Mouse (Mus musculus): ENCODE measurements around the gene Serinc5. TPM values are rescaled to one million over a fixed set of nuclear protein-coding genes. Genes with fewer than 3 reads are reported as not detected.
"Not testable (repeated sequence)": the region's sequence is repeated elsewhere in the genome, so short reads cannot be mapped to it uniquely, and the experiment has no call there.

Serinc5 gene
- polyA plus RNA-seq, 1 experiment from 2014 or later, result 12.2 TPM

DNA sequence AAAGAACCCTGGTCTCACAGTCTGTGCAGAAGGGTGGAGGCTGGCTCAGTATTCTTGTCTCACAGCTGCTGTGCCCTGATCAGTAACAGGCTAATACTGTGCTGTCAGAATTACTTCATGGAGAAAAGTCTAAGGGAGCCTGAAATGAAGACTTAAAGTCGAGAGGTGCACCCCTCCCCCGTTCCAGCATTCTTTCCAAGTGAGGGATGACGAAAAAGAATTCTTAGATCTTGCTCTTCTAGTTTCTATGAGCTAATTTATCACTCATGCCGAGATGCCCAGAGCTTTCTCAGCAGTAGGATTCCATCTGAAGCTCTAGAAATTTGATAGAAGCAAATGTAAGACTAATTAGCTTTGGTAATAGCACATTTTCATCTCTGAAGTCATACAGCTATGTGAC, 66.8 kb downstream of the Serinc5 start:
- H3K9ac ChIP-seq (replicated peaks), result no peak overlapping the region
- H3K4me1 ChIP-seq (ENCODE audit: insufficient read depth), result peaks cover 27% of the 10 kb centered on the region
- 85% methylated on average over 4 of the region's 4 CpGs for WGBS (ENCODE audit: insufficient replicate concordance)
- no peak overlapping the region for H3K4me3 ChIP-seq (ENCODE audit: low read depth, low read length)
- TF ChIP-seq EP300 (IDR thresholded peaks at IDR 0.05; ENCODE audit: low read depth), result no peak
- no peak for TF ChIP-seq CTCF (IDR thresholded peaks at IDR 0.05; ENCODE audit: low read depth)
- no peaks in the 10 kb centered on the region for H3K9me3 ChIP-seq (ENCODE audit: low read length)
- DNase-seq (no peak), ATAC-seq (no peak)
- no peak overlapping the region for H3K4me2 ChIP-seq (ENCODE audit: low read depth, low read length)
- H3K27me3 ChIP-seq (ENCODE audit: insufficient read depth, low read length), result no peaks in the 10 kb centered on the region
- H3K36me3 ChIP-seq (replicated peaks; ENCODE audit: insufficient read depth, low read length), result peaks cover under 1% of the 10 kb centered on the region; the same call in 1 of the 2 replicates
- H3K27ac ChIP-seq (ENCODE audit: low read depth), result no peak overlapping the region

GRCm38 (mm10) chr13:92679661-92680060, 68.8 kb downstream of the Serinc5 start:
- H3K36me3 ChIP-seq (replicated peaks; ENCODE audit: insufficient read depth, low read length), result peaks cover 13% of the 10 kb centered on the region
- 77% methylated on average over 7 of the region's 7 CpGs for WGBS (ENCODE audit: insufficient replicate concordance)
- no peaks in the 10 kb centered on the region for H3K9me3 ChIP-seq (ENCODE audit: low read length)
- ATAC-seq (peak; percentile 51; the same call in 1 of the 2 replicates), DNase-seq (no peak)
- TF ChIP-seq CTCF (IDR thresholded peaks at IDR 0.05; ENCODE audit: low read depth) (no peak), EP300 (IDR thresholded peaks at IDR 0.05; ENCODE audit: low read depth) (no peak)
- peaks cover 27% of the 10 kb centered on the region for H3K4me1 ChIP-seq (ENCODE audit: insufficient read depth)
- no peak overlapping the region for H3K4me3 ChIP-seq (ENCODE audit: low read depth, low read length)
- H3K4me2 ChIP-seq (ENCODE audit: low read depth, low read length), result no peak overlapping the region
- H3K27me3 ChIP-seq (ENCODE audit: insufficient read depth, low read length), result no peaks in the 10 kb centered on the region
- H3K27ac ChIP-seq (ENCODE audit: low read depth), result no peak overlapping the region
- no peak overlapping the region for H3K9ac ChIP-seq (replicated peaks)

DNA sequence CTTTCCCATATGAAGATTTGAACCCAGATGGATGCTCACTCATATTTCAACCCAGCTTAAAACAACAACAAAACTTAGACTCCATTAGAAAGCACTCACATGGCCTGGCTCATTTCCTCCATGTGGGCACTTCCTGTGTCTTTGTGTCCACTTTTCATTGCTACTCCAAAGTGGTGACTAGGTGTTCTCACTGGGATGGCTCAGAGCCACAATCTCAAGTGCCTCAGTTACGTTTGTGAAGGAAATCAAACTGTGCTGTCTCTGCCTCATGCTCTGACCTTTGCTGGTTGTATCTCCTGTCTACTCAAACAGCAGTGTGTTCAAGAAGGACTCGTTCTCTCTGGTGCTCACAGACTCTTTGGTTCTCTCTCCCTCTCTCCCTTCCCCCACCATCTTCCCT, 70.7 kb downstream of the Serinc5 start:
- no peak overlapping the region for H3K4me3 ChIP-seq (ENCODE audit: low read depth, low read length)
- no peak for TF ChIP-seq CTCF (IDR thresholded peaks at IDR 0.05; ENCODE audit: low read depth)
- TF ChIP-seq EP300 (IDR thresholded peaks at IDR 0.05; ENCODE audit: low read depth), result no peak
- ATAC-seq (no peak), DNase-seq (no peak)
- 75% methylated on average over 2 of the region's 2 CpGs for WGBS (ENCODE audit: insufficient replicate concordance)
- H3K9ac ChIP-seq (replicated peaks), result no peak overlapping the region
- no peaks in the 10 kb centered on the region for H3K27me3 ChIP-seq (ENCODE audit: insufficient read depth, low read length)
- H3K9me3 ChIP-seq (ENCODE audit: low read length), result no peaks in the 10 kb centered on the region
- peaks cover 20% of the 10 kb centered on the region for H3K36me3 ChIP-seq (replicated peaks; ENCODE audit: insufficient read depth, low read length)
- H3K27ac ChIP-seq (ENCODE audit: low read depth), result no peak overlapping the region
- H3K4me1 ChIP-seq (ENCODE audit: insufficient read depth), result peaks cover 21% of the 10 kb centered on the region
- no peak overlapping the region for H3K4me2 ChIP-seq (ENCODE audit: low read depth, low read length)

GRCm38 (mm10) chr13:92682833-92683232, 71.9 kb downstream of the Serinc5 start:
- no peak for ATAC-seq
- Histone ChIP-seq H3K27ac (ENCODE audit: low read depth) (no peak overlapping the region), H3K4me3 (ENCODE audit: low read depth, low read length) (no peak overlapping the region), H3K4me2 (ENCODE audit: low read depth, low read length) (no peak overlapping the region), H3K9me3 (ENCODE audit: low read length) (no peaks in the 10 kb centered on the region), H3K27me3 (ENCODE audit: insufficient read depth, low read length) (no peaks in the 10 kb centered on the region), H3K36me3 (replicated peaks; ENCODE audit: insufficient read depth, low read length) (peaks cover 24% of the 10 kb centered on the region), H3K4me1 (ENCODE audit: insufficient read depth) (peaks cover 21% of the 10 kb centered on the region), H3K9ac (replicated peaks) (no peak overlapping the region)
- 80% methylated on average over 6 of the region's 6 CpGs for WGBS (ENCODE audit: insufficient replicate concordance)
- DNase-seq, result no peak
- TF ChIP-seq CTCF (IDR thresholded peaks at IDR 0.05; ENCODE audit: low read depth) (no peak), EP300 (IDR thresholded peaks at IDR 0.05; ENCODE audit: low read depth) (no peak)

DNA sequence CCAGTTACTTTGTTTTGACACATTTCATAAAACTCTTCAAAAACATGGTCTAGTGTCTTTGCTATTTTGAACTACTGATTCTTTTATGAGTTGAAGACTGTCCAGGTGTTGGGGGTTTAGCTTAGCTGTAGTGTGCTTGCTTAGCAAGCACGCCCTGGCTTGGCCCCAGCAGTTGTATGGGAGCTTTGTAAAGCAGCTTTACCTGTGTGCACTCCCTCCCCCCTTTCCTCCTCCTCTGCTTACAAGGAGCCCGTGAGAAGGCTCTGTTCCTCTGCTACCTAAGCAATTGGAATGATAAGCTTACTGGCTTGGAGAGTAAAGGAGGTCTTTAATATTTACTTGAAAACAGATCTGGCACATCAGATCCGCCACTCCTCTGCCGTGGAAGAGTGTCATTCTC, 72.6 kb downstream of the Serinc5 start:
- H3K4me2 ChIP-seq (ENCODE audit: low read depth, low read length), result no peak overlapping the region
- H3K27me3 ChIP-seq (ENCODE audit: insufficient read depth, low read length), result no peaks in the 10 kb centered on the region
- no peaks in the 10 kb centered on the region for H3K9me3 ChIP-seq (ENCODE audit: low read length)
- WGBS (ENCODE audit: insufficient replicate concordance), result 76% methylated on average over 4 of the region's 4 CpGs
- peaks cover 29% of the 10 kb centered on the region for H3K36me3 ChIP-seq (replicated peaks; ENCODE audit: insufficient read depth, low read length)
- ATAC-seq, result no peak
- no peak for DNase-seq
- H3K9ac ChIP-seq (replicated peaks), result no peak overlapping the region
- TF ChIP-seq EP300 (IDR thresholded peaks at IDR 0.05; ENCODE audit: low read depth) (no peak), CTCF (IDR thresholded peaks at IDR 0.05; ENCODE audit: low read depth) (no peak)
- no peak overlapping the region for H3K4me3 ChIP-seq (ENCODE audit: low read depth, low read length)
- no peak overlapping the region for H3K27ac ChIP-seq (ENCODE audit: low read depth)
- peaks cover 19% of the 10 kb centered on the region for H3K4me1 ChIP-seq (ENCODE audit: insufficient read depth)

- Histone ChIP-seq H3K4me1 (ENCODE audit: insufficient read depth) (peaks cover 11% of the 10 kb centered on the region), H3K27me3 (ENCODE audit: insufficient read depth, low read length) (no peaks in the 10 kb centered on the region), H3K36me3 (replicated peaks; ENCODE audit: insufficient read depth, low read length) (peaks cover 36% of the 10 kb centered on the region), H3K4me3 (ENCODE audit: low read depth, low read length) (no peak overlapping the region), H3K27ac (ENCODE audit: low read depth) (no peak overlapping the region), H3K9me3 (ENCODE audit: low read length) (no peaks in the 10 kb centered on the region), H3K4me2 (ENCODE audit: low read depth, low read length) (no peak overlapping the region), H3K9ac (replicated peaks) (no peak overlapping the region)
- 89% methylated on average over 4 of the region's 4 CpGs for WGBS (ENCODE audit: insufficient replicate concordance)
- DNase-seq, result no peak
- no peak for ATAC-seq
- TF ChIP-seq EP300 (IDR thresholded peaks at IDR 0.05; ENCODE audit: low read depth), result no peak
- TF ChIP-seq CTCF (IDR thresholded peaks at IDR 0.05; ENCODE audit: low read depth), result no peak
Measured at GRCm38 (mm10) chr13:92684310-92684709, 73.4 kb downstream of the Serinc5 start.

DNA sequence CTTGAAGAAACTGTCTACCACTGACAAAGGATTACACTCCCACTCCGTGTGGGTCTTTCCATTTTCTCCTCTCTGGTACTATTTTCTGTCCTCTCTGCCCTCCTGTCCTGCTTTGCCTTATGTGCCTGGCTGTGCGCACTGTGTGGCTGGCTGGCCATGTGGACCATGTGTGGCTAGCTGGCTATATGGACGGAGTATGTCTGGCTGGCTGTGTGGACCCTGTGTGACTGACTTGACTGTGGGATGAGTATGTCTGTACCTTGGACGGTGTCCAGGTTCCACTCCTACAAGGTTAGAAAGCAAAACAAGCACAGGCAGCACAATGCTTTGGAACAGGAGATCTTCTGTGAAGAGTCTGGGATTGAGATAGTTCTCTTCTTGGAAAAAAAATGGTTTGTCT, 74.4 kb downstream of the Serinc5 start:
- no peak for TF ChIP-seq CTCF (IDR thresholded peaks at IDR 0.05; ENCODE audit: low read depth)
- no peak for TF ChIP-seq EP300 (IDR thresholded peaks at IDR 0.05; ENCODE audit: low read depth)
- WGBS (ENCODE audit: insufficient replicate concordance), result 80% methylated on average over 4 of the region's 4 CpGs

DNA sequence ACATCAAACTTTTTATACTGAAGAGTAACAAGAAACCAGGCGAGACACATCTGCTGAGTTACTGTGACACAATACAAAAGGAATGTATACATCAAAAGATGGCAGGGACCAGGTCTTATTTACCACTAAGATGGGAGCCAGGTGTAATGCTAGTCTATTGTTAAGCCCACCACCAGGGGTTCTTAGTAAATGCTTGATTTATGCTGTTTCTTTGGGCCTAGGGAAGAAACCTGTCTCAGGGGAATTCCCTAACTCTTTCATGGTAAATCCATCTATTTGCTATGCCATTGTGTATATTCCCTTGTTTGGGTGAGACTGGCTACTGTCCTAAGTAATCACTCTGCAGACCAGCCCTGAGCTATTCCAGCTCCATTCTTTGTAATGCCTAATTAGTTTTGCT, 76.3 kb downstream of the Serinc5 start:
- DNase-seq; H3K4me2 ChIP-seq (ENCODE audit: low read depth, low read length); H3K4me1 ChIP-seq (ENCODE audit: insufficient read depth); H3K27ac ChIP-seq (ENCODE audit: low read depth); H3K4me3 ChIP-seq (ENCODE audit: low read depth, low read length); H3K9me3 ChIP-seq (ENCODE audit: low read length); H3K27me3 ChIP-seq (ENCODE audit: insufficient read depth, low read length); H3K9ac ChIP-seq (replicated peaks); ATAC-seq: not testable (repeated sequence)
- H3K36me3 ChIP-seq (replicated peaks; ENCODE audit: insufficient read depth, low read length), result peaks cover 47% of the 10 kb centered on the region
- WGBS (ENCODE audit: insufficient replicate concordance), result 80% methylated on average over 1 of the region's 1 CpGs

More for the DNA sequence above, 74.4 kb downstream of the Serinc5 start:
- no peaks in the 10 kb centered on the region for H3K9me3 ChIP-seq (ENCODE audit: low read length)
- H3K9ac ChIP-seq (replicated peaks), result no peak overlapping the region
- no peak overlapping the region for H3K4me3 ChIP-seq (ENCODE audit: low read depth, low read length)
- ATAC-seq, result no peak
- peaks cover 6% of the 10 kb centered on the region for H3K4me1 ChIP-seq (ENCODE audit: insufficient read depth)
- no peak for DNase-seq
- H3K27me3 ChIP-seq (ENCODE audit: insufficient read depth, low read length), result no peaks in the 10 kb centered on the region
- no peak overlapping the region for H3K4me2 ChIP-seq (ENCODE audit: low read depth, low read length)
- peaks cover 39% of the 10 kb centered on the region for H3K36me3 ChIP-seq (replicated peaks; ENCODE audit: insufficient read depth, low read length)
- no peak overlapping the region for H3K27ac ChIP-seq (ENCODE audit: low read depth)

Measured in liver, postnatal 0 days (tissue).